Mouse (Mus musculus) 3T3-L1 (cell line): ENCODE data around the gene Dclk1.

Experiments used
- DNase-seq: peaks from one replicate; pipeline ENCODE4 v3.0.0-alpha.2; 2015; ENCODE audit warnings: low read depth, low spot score

Dclk1 gene

GRCm38 (mm10) chr3:55574003-55574402, 331.8 kb downstream of the Dclk1 start:
- DNase-seq: peak; percentile 70

GRCm38 (mm10) chr3:55587434-55587971, 345.3 kb downstream of the Dclk1 start:
- no peak for DNase-seq

DNA sequence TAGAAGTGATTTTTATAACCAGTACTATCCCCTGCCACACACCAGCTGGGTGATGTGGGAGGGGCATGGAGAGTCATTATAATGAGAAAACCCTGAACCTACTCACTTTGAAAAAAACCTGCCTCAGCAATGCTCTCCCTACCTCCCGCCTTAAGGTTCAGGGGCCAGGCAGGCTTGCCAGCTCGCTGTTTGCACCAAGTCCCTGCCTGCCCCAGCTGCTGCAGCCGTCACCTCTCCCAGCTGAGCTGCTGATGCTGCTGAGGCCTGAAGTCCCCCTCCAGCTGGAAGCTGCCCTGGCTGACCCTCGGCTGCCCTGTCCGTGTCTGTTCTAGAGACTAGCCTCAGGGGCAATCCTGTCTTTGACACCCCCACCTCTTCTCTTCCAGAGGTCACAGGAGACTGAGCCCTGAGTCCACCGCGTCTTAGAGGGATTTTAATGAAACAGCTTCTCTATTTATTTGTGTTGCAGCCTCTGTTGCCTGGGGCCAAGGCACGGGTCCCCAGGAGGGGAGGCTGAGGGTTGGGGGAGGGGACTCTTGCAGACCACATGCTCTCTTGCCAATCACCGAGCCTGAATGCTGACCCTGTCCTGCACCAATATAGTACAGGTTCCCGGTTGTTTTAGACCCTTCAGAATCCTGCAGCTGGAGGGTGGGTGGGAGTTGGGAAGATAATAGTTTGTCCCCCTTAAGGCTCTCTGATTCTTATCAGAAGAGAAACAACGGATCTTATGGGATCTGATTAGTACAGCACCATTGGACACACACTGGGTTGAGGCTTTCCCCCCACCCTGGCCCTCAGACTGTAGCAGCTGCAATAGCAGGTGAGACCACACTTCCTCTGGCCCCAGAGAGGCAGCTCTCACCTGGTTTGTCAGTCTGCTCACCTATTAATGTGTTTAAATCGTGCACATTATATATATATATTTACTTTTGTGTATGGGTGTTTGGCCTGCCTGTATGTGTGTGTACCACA, 346.1 kb downstream of the Dclk1 start:
- DNase-seq: peak; percentile 44
